Mouse (Mus musculus): ENCODE measurements at regions not wholly inside any gene's neighbourhood (a gene's known extent, or its start where the extent isn't known, plus 50 kb on each side); places are given as distances from the start of the nearest gene placed in this dataset.

- 35% methylated on average over 3 of the region's 3 CpGs for WGBS
- no peak for ATAC-seq (ENCODE audit: borderline replicate concordance, extremely low read depth, low FRiP score, low TSS enrichment)
- Histone ChIP-seq H3K9ac (no peak overlapping the region), H3K36me3 (no peaks in the 10 kb centered on the region), H3K9me3 (no peaks in the 10 kb centered on the region), H3K4me2 (no peak overlapping the region), H3K27ac (no peak overlapping the region), H3K4me1 (no peaks in the 10 kb centered on the region), H3K4me3 (no peak overlapping the region), H3K27me3 (no peaks in the 10 kb centered on the region)
Measured at GRCm38 (mm10) chr19:15160641-15161040, 562.8 kb upstream of the Tle4 start.

- H3K36me3 ChIP-seq: no peaks in the 10 kb centered on the region
- no peak overlapping the region for H3K27ac ChIP-seq
- H3K9ac ChIP-seq: no peak overlapping the region
- H3K4me2 ChIP-seq: no peak overlapping the region
- no peaks in the 10 kb centered on the region for H3K27me3 ChIP-seq
- H3K4me3 ChIP-seq: no peak overlapping the region
- no peaks in the 10 kb centered on the region for H3K9me3 ChIP-seq
- WGBS: 96% methylated on average over 3 of the region's 3 CpGs
- ATAC-seq (ENCODE audit: borderline replicate concordance, extremely low read depth, low FRiP score, low TSS enrichment): no peak
- no peaks in the 10 kb centered on the region for H3K4me1 ChIP-seq
Measured at GRCm38 (mm10) chr19:15158653-15159052, 560.8 kb upstream of the Tle4 start.

- WGBS: 78% methylated on average over 14 of the region's 14 CpGs
- no peak for ATAC-seq (ENCODE audit: borderline replicate concordance, extremely low read depth, low FRiP score, low TSS enrichment)
- no peak overlapping the region for H3K9ac ChIP-seq
- no peaks in the 10 kb centered on the region for H3K4me1 ChIP-seq
- H3K9me3 ChIP-seq: no peaks in the 10 kb centered on the region
- no peaks in the 10 kb centered on the region for H3K27me3 ChIP-seq
- H3K4me2 ChIP-seq: no peak overlapping the region
- H3K36me3 ChIP-seq: no peaks in the 10 kb centered on the region
- no peak overlapping the region for H3K27ac ChIP-seq
- no peak overlapping the region for H3K4me3 ChIP-seq
Measured at GRCm38 (mm10) chr19:15158177-15158576, 560.3 kb upstream of the Tle4 start.

GRCm38 (mm10) chr19:15154693-15155092 lies 556.8 kb upstream of the Tle4 start:
- no peaks in the 10 kb centered on the region for H3K27me3 ChIP-seq
- H3K9ac ChIP-seq: no peak overlapping the region
- ATAC-seq (ENCODE audit: borderline replicate concordance, extremely low read depth, low FRiP score, low TSS enrichment): peak; percentile 35; the same call in 1 of the 2 replicates
- no peak overlapping the region for H3K4me3 ChIP-seq
- no peaks in the 10 kb centered on the region for H3K36me3 ChIP-seq
- H3K27ac ChIP-seq: no peak overlapping the region
- H3K4me1 ChIP-seq: no peaks in the 10 kb centered on the region
- no peaks in the 10 kb centered on the region for H3K9me3 ChIP-seq
- H3K4me2 ChIP-seq: no peak overlapping the region
- 44% methylated on average over 2 of the region's 2 CpGs for WGBS

- Histone ChIP-seq H3K9me3 (no peaks in the 10 kb centered on the region), H3K36me3 (no peaks in the 10 kb centered on the region), H3K4me3 (no peak overlapping the region), H3K4me1 (no peaks in the 10 kb centered on the region), H3K27me3 (no peaks in the 10 kb centered on the region), H3K9ac (no peak overlapping the region), H3K4me2 (no peak overlapping the region), H3K27ac (no peak overlapping the region)
- ATAC-seq (ENCODE audit: borderline replicate concordance, extremely low read depth, low FRiP score, low TSS enrichment): no peak
- 81% methylated on average over 3 of the region's 3 CpGs for WGBS
Measured at GRCm38 (mm10) chr19:15146325-15146724, 548.5 kb upstream of the Tle4 start.

GRCm38 (mm10) chr19:15127122-15127521 lies 529.3 kb upstream of the Tle4 start:
- Histone ChIP-seq H3K9me3 (no peaks in the 10 kb centered on the region), H3K27ac (no peak overlapping the region), H3K4me1 (no peaks in the 10 kb centered on the region), H3K9ac (no peak overlapping the region), H3K27me3 (no peaks in the 10 kb centered on the region), H3K4me2 (no peak overlapping the region), H3K36me3 (no peaks in the 10 kb centered on the region), H3K4me3 (no peak overlapping the region)
- no peak for ATAC-seq (ENCODE audit: borderline replicate concordance, extremely low read depth, low FRiP score, low TSS enrichment)
- 44% methylated on average over 4 of the region's 4 CpGs for WGBS

- Histone ChIP-seq H3K36me3 (no peaks in the 10 kb centered on the region), H3K9me3 (no peaks in the 10 kb centered on the region), H3K4me3 (no peak overlapping the region), H3K27ac (no peak overlapping the region), H3K9ac (no peak overlapping the region), H3K4me2 (no peak overlapping the region), H3K27me3 (no peaks in the 10 kb centered on the region), H3K4me1 (no peaks in the 10 kb centered on the region)
- ATAC-seq (ENCODE audit: borderline replicate concordance, extremely low read depth, low FRiP score, low TSS enrichment): no peak
- 73% methylated on average over 4 of the region's 4 CpGs for WGBS
Measured at GRCm38 (mm10) chr19:15108441-15109026, 510.7 kb upstream of the Tle4 start.

- 52% methylated on average over 1 of the region's 1 CpGs for WGBS
- no peak overlapping the region for H3K9ac ChIP-seq
- H3K9me3 ChIP-seq: no peaks in the 10 kb centered on the region
- no peak for ATAC-seq (ENCODE audit: borderline replicate concordance, extremely low read depth, low FRiP score, low TSS enrichment)
- H3K4me1 ChIP-seq: no peaks in the 10 kb centered on the region
- H3K4me2 ChIP-seq: no peak overlapping the region
- H3K27ac ChIP-seq: no peak overlapping the region
- no peaks in the 10 kb centered on the region for H3K36me3 ChIP-seq
- no peaks in the 10 kb centered on the region for H3K27me3 ChIP-seq
- H3K4me3 ChIP-seq: no peak overlapping the region
Measured at GRCm38 (mm10) chr19:15095054-15095453, 497.2 kb upstream of the Tle4 start.

GRCm38 (mm10) chr19:15093534-15093933 lies 495.7 kb upstream of the Tle4 start:
- peak; percentile 81; the same call in 1 of the 2 replicates for ATAC-seq (ENCODE audit: borderline replicate concordance, extremely low read depth, low FRiP score, low TSS enrichment)
- Histone ChIP-seq H3K9me3 (no peaks in the 10 kb centered on the region), H3K4me2 (no peak overlapping the region), H3K36me3 (no peaks in the 10 kb centered on the region), H3K4me3 (no peak overlapping the region), H3K27ac (no peak overlapping the region), H3K4me1 (no peaks in the 10 kb centered on the region), H3K27me3 (no peaks in the 10 kb centered on the region), H3K9ac (no peak overlapping the region)
- 34% methylated on average over 3 of the region's 3 CpGs for WGBS

- no peaks in the 10 kb centered on the region for H3K36me3 ChIP-seq
- H3K27ac ChIP-seq: no peak overlapping the region
- WGBS: 87% methylated on average over 4 of the region's 4 CpGs
- ATAC-seq (ENCODE audit: borderline replicate concordance, extremely low read depth, low FRiP score, low TSS enrichment): no peak
- H3K9ac ChIP-seq: no peak overlapping the region
- no peak overlapping the region for H3K4me2 ChIP-seq
- H3K4me3 ChIP-seq: no peak overlapping the region
- no peaks in the 10 kb centered on the region for H3K27me3 ChIP-seq
- H3K9me3 ChIP-seq: no peaks in the 10 kb centered on the region
- no peaks in the 10 kb centered on the region for H3K4me1 ChIP-seq
Measured at GRCm38 (mm10) chr19:15080638-15081037, 482.8 kb upstream of the Tle4 start.

- WGBS: 81% methylated on average over 3 of the region's 3 CpGs
- no peaks in the 10 kb centered on the region for H3K4me1 ChIP-seq
Measured at GRCm38 (mm10) chr19:15057801-15058200, 459.9 kb upstream of the Tle4 start.

GRCm38 (mm10) chr19:15053582-15054141 lies 455.8 kb upstream of the Tle4 start:
- no peaks in the 10 kb centered on the region for H3K9me3 ChIP-seq
- WGBS: 57% methylated on average over 3 of the region's 3 CpGs
- no peaks in the 10 kb centered on the region for H3K4me1 ChIP-seq
- no peak overlapping the region for H3K27ac ChIP-seq
- H3K4me3 ChIP-seq: no peak overlapping the region
- no peaks in the 10 kb centered on the region for H3K27me3 ChIP-seq
- ATAC-seq (ENCODE audit: borderline replicate concordance, extremely low read depth, low FRiP score, low TSS enrichment): no peak
- no peaks in the 10 kb centered on the region for H3K36me3 ChIP-seq
- no peak overlapping the region for H3K4me2 ChIP-seq
- no peak overlapping the region for H3K9ac ChIP-seq

More at GRCm38 (mm10) chr19:15057801-15058200, 459.9 kb upstream of the Tle4 start:
- Histone ChIP-seq H3K36me3 (no peaks in the 10 kb centered on the region), H3K9ac (no peak overlapping the region), H3K9me3 (no peaks in the 10 kb centered on the region), H3K27ac (no peak overlapping the region), H3K4me2 (no peak overlapping the region), H3K4me3 (no peak overlapping the region), H3K27me3 (no peaks in the 10 kb centered on the region)
- no peak for ATAC-seq (ENCODE audit: borderline replicate concordance, extremely low read depth, low FRiP score, low TSS enrichment)
